Mouse (Mus musculus) left cerebral cortex, adult 2 months (tissue): ENCODE data around the gene Sphkap. TPM values are rescaled to one million over a fixed set of nuclear protein-coding genes. Genes with fewer than 3 reads are reported as not detected.
A peak's percentile ranks its signal among the peaks of the same experiment; 100 is the strongest.

Experiments
- DNase-seq, 2 experiments: peaks; one replicate each; pipeline ENCODE4 v3.0.0; 2021 to 2022; ENCODE audit warnings: low spot score in 2 of 2, mixed read lengths in 1 of 2; ENCODE audit errors: extremely low spot score in 1 of 2
- H3K27ac ChIP-seq: fragments of 200-600 bp; 2 replicates; pipeline ENCODE4 v1.8.1; 2022
- H3K4me3 ChIP-seq: fragments of 200-600 bp; 2 replicates; pipeline ENCODE4 v1.8.1; 2022
- CTCF ChIP-seq: fragments of 200-600 bp; IDR thresholded peaks from 2 replicates; pipeline ENCODE4 v1.8.1; 2022; ENCODE audit warnings: antibody characterized with exemption, mild to moderate bottlenecking, moderate library complexity
- intact Hi-C: fragments of 180-260 bp; cut with DNase I; formaldehyde crosslinking; loops from one replicate; pipeline ENCODE4 v1.15.1; 2025
- long read RNA-seq, 2 experiments: library from polyadenylated mRNA; stranded (forward); transcript quantifications; one replicate each; pipeline ENCODE4 v2.0.0; 2021; ENCODE audit warnings: borderline mapping rate in 2 of 2
- total RNA-seq, 2 experiments: library from RNA; stranded (reverse); gene quantifications; 2 replicates each; pipeline ENCODE4 v1.2.3; 2021

Gene Sphkap
- 100 to 1,000 TPM; 174 to 176 TPM for total RNA-seq
- long read RNA-seq, experiment 1, full-length matches to known transcripts = 37 of 158 reads
- long read RNA-seq, experiment 1, partial matches to known transcripts = 22 of 158 reads
- long read RNA-seq, experiment 1, other reads (novel, unspliced or antisense) = 99 of 158 reads
- long read RNA-seq, experiment 2, full-length matches to known transcripts = 12 of 100 reads
- long read RNA-seq, experiment 2, partial matches to known transcripts = 17 of 100 reads
- long read RNA-seq, experiment 2, other reads (novel, unspliced or antisense) = 71 of 100 reads

- Histone ChIP-seq H3K4me3 (peak within 1 kb of the TSS; percentile 75), H3K27ac (peak within 1 kb of the TSS; percentile 90)
- TF ChIP-seq CTCF = peak; percentile 41
- DNase-seq = peak; percentile 55 to 69
- intact Hi-C loops = loop anchor here (5.0 to 10.0 kb wide), 7 partner anchors 99 to 343 kb away; partner anchors contain the start of gene Krtap28-13
These were observed at the start of gene Sphkap for GRCm38 (mm10) chr1:83408021-83408464. TSS of gene Sphkap (minus strand) at chr1:83408200.

- DNase-seq = no peak
These were observed 43.3 kb upstream of the Sphkap start for GRCm38 (mm10) chr1:83451291-83451690.

GRCm38 (mm10) chr1:83440422-83440821 is 32.4 kb upstream of the Sphkap start:
- no peak overlapping the region for H3K4me3 ChIP-seq
- DNase-seq = no peak
- TF ChIP-seq CTCF = no peak
- H3K27ac ChIP-seq = no peak overlapping the region
- intact Hi-C loops = loop anchor here (10.0 kb wide), 1 partner anchor 54 kb away; no protein-coding TSS in a partner anchor

More at GRCm38 (mm10) chr1:83451291-83451690, 43.3 kb upstream of the Sphkap start:
- intact Hi-C loops = no loop called here
- no peak overlapping the region for H3K4me3 ChIP-seq
- TF ChIP-seq CTCF = no peak
- H3K27ac ChIP-seq = no peak overlapping the region

GRCm38 (mm10) chr1:83433932-83434331 is 25.9 kb upstream of the Sphkap start:
- intact Hi-C loops = no loop called here
- H3K27ac ChIP-seq = no peak overlapping the region
- no peak for DNase-seq
- H3K4me3 ChIP-seq = no peak overlapping the region
- TF ChIP-seq CTCF = no peak

- H3K27ac ChIP-seq = no peak overlapping the region
- no peak overlapping the region for H3K4me3 ChIP-seq
- no peak for DNase-seq
- no peak for TF ChIP-seq CTCF
- intact Hi-C loops = no loop called here
These were observed 21.9 kb upstream of the Sphkap start for GRCm38 (mm10) chr1:83429866-83430265.

GRCm38 (mm10) chr1:83407616-83408015 is 384 bp downstream of the Sphkap start:
- no peak for TF ChIP-seq CTCF
- Histone ChIP-seq H3K4me3 (peak overlapping the region; percentile 75), H3K27ac (peak overlapping the region; percentile 90)
- intact Hi-C loops = loop anchor here (2.0 to 10.0 kb wide), 8 partner anchors 100 to 343 kb away; partner anchors contain the start of gene Krtap28-13
- DNase-seq = no peak

GRCm38 (mm10) chr1:83406882-83407549 is 984 bp downstream of the Sphkap start:
- peak overlapping the region; percentile 90 for H3K27ac ChIP-seq
- DNase-seq = peak in 1 of 2 experiments; percentile 18
- intact Hi-C loops = loop anchor here (2.0 to 10.0 kb wide), 8 partner anchors 100 to 342 kb away; partner anchors contain the start of gene Krtap28-13
- peak overlapping the region; percentile 75 for H3K4me3 ChIP-seq
- TF ChIP-seq CTCF = peak; percentile 19; the same call in 1 of the 2 replicates

GRCm38 (mm10) chr1:83401079-83401478 is 6.9 kb downstream of the Sphkap start:
- Histone ChIP-seq H3K4me3 (no peak overlapping the region), H3K27ac (no peak overlapping the region)
- intact Hi-C loops = loop anchor here (10.0 kb wide), 2 partner anchors 106 to 336 kb away; partner anchors contain the start of gene Krtap28-13
- no peak for TF ChIP-seq CTCF
- peak in 1 of 2 experiments; percentile 30 for DNase-seq

- intact Hi-C loops = loop anchor here (5.0 kb wide), 1 partner anchor 34 kb away; no protein-coding TSS in a partner anchor
- no peak overlapping the region for H3K27ac ChIP-seq
- no peak for TF ChIP-seq CTCF
- H3K4me3 ChIP-seq = no peak overlapping the region
- DNase-seq = no peak
These were observed 11.7 kb downstream of the Sphkap start for GRCm38 (mm10) chr1:83396284-83396683.

GRCm38 (mm10) chr1:83395559-83395958 is 12.4 kb downstream of the Sphkap start:
- peak in 1 of 2 experiments; percentile 18 for DNase-seq
- TF ChIP-seq CTCF = no peak
- no peak overlapping the region for H3K4me3 ChIP-seq
- intact Hi-C loops = loop anchor here (5.0 kb wide), 1 partner anchor 33 kb away; no protein-coding TSS in a partner anchor
- 0 out of 2 replicates have a peak overlapping the region, but pooled peaks have one; percentile 5 for H3K27ac ChIP-seq

GRCm38 (mm10) chr1:83389419-83389818 is 18.6 kb downstream of the Sphkap start:
- Histone ChIP-seq H3K27ac (peak overlapping the region; percentile 2), H3K4me3 (no peak overlapping the region)
- intact Hi-C loops = no loop called here
- TF ChIP-seq CTCF = no peak
- DNase-seq = no peak

GRCm38 (mm10) chr1:83377404-83377803 is 30.6 kb downstream of the Sphkap start:
- intact Hi-C loops = no loop called here
- no peak for TF ChIP-seq CTCF
- no peak overlapping the region for H3K4me3 ChIP-seq
- DNase-seq = no peak
- H3K27ac ChIP-seq = no peak overlapping the region
